Mouse (Mus musculus): ENCODE measurements around the gene Ric1.
"Not testable (repeated sequence)": the region's sequence is repeated elsewhere in the genome, so short reads cannot be mapped to it uniquely, and the experiment has no call there.

Ric1 gene

GRCm38 (mm10) chr19:29534030-29534429 is 11.9 kb downstream of the Ric1 start:
- no peak for DNase-seq

- DNase-seq, result no peak
Observed at GRCm38 (mm10) chr19:29542256-29542970, 20.3 kb downstream of the Ric1 start.

- no peak for DNase-seq
Observed at GRCm38 (mm10) chr19:29544026-29544425, 21.9 kb downstream of the Ric1 start.

GRCm38 (mm10) chr19:29550618-29551017 is 28.5 kb downstream of the Ric1 start:
- DNase-seq, result no peak

GRCm38 (mm10) chr19:29551128-29551527 is 29.0 kb downstream of the Ric1 start:
- no peak for DNase-seq

GRCm38 (mm10) chr19:29551980-29552379 is 29.9 kb downstream of the Ric1 start:
- DNase-seq, result not testable (repeated sequence)

- DNase-seq, result not testable (repeated sequence)
Observed at GRCm38 (mm10) chr19:29557171-29557845, 35.2 kb downstream of the Ric1 start.

- DNase-seq, result no peak
Observed at GRCm38 (mm10) chr19:29562166-29562565, 40.1 kb downstream of the Ric1 start.

- DNase-seq, result no peak
Observed at GRCm38 (mm10) chr19:29562603-29563002, 40.5 kb downstream of the Ric1 start.

- DNase-seq, result peak; percentile 66
Observed at GRCm38 (mm10) chr19:29563258-29563779, 41.2 kb downstream of the Ric1 start.

- no peak for DNase-seq
Observed at GRCm38 (mm10) chr19:29566512-29566911, 44.4 kb downstream of the Ric1 start.

GRCm38 (mm10) chr19:29582439-29582838 is 60.4 kb downstream of the Ric1 start:
- no peak for DNase-seq

- DNase-seq, result no peak
Observed at GRCm38 (mm10) chr19:29583734-29584133, 61.7 kb downstream of the Ric1 start.

- not testable (repeated sequence) for DNase-seq
Observed at GRCm38 (mm10) chr19:29593783-29594182, 71.7 kb downstream of the Ric1 start.

- DNase-seq, result no peak
Observed at GRCm38 (mm10) chr19:29596276-29596675, 74.2 kb downstream of the Ric1 start.

GRCm38 (mm10) chr19:29596985-29597384 is 74.9 kb downstream of the Ric1 start:
- no peak for DNase-seq

GRCm38 (mm10) chr19:29598981-29599380 is 76.9 kb downstream of the Ric1 start:
- DNase-seq, result no peak

GRCm38 (mm10) chr19:29603548-29604353 is 81.7 kb downstream of the Ric1 start:
- no peak for DNase-seq

- DNase-seq, result no peak
Observed at GRCm38 (mm10) chr19:29604653-29605052, 82.6 kb downstream of the Ric1 start.

GRCm38 (mm10) chr19:29607521-29607920 is 85.4 kb downstream of the Ric1 start:
- DNase-seq, result no peak

- DNase-seq, result no peak
Observed at GRCm38 (mm10) chr19:29608212-29608611, 86.1 kb downstream of the Ric1 start.

GRCm38 (mm10) chr19:29610907-29611306 is 88.8 kb downstream of the Ric1 start:
- no peak for DNase-seq

GRCm38 (mm10) chr19:29612102-29612501 is 90.0 kb downstream of the Ric1 start:
- no peak for DNase-seq
